29 mouse cellular contexts compared by ENCODE assay signal in genomic region chr2:112506841-112507435, GRCm38 (mm10). TPM values are rescaled to one million over a fixed set of nuclear protein-coding genes. Genes with fewer than 3 reads are reported as not detected.
DNase-seq lines count a peak whose midpoint lies in the region; ATAC-seq and TF ChIP-seq lines count a peak whose summit lies in the region.
"Had no signal": no experiment of that assay in that cellular context is flagged by ENCODE, and none has a peak within 500 bp of the region (broad histone marks: within the 10 kb centered on the region; RNA-seq: fewer than 3 reads in every experiment).

No protein-coding gene starts in this region.

- DNase-seq in forebrain, postnatal 0 days: peak; percentile 13
- peak; percentile 54 for DNase-seq in CD4-positive, CD25-positive, alpha-beta regulatory T cell, adult 2 months (ENCODE audit: low read depth, low spot score)
- peak; percentile 53 for DNase-seq in T-cell, adult 2 months (ENCODE audit: low spot score)
- DNase-seq in naive thymus-derived CD4-positive, alpha-beta T cell, adult 2 months (ENCODE audit: low read depth): peak; percentile 58
- DNase-seq in adrenal gland, postnatal 10 days: no peak
- no peak for DNase-seq in urinary bladder, adult 2 months (ENCODE audit: low spot score)
- DNase-seq: adrenal gland, postnatal 36 days; cerebellum, adult 8-10 months; cerebellum, postnatal 14 days; embryo, embryonic 11 days; gastrocnemius, postnatal 14 days had no signal

- H3K9me3 ChIP-seq in forebrain, postnatal 0 days (ENCODE audit: low read length): no peaks in the 10 kb centered on the region
- no peaks in the 10 kb centered on the region for H3K9me3 ChIP-seq in forebrain, embryonic 15.5 days
- H3K9me3 ChIP-seq: embryonic facial prominence, embryonic 15.5 days; forebrain, embryonic 10.5 days; G1E; heart, embryonic 12.5 days; hindbrain, embryonic 10.5 days had no signal

- H3K36me3 ChIP-seq in forebrain, postnatal 0 days (ENCODE audit: insufficient read depth): no peaks in the 10 kb centered on the region
- H3K36me3 ChIP-seq in forebrain, embryonic 15.5 days: no peaks in the 10 kb centered on the region
- H3K36me3 ChIP-seq: embryonic facial prominence, embryonic 15.5 days; forebrain, embryonic 10.5 days; heart, embryonic 12.5 days; hindbrain, embryonic 10.5 days had no signal

- no peaks in the 10 kb centered on the region for H3K4me1 ChIP-seq in forebrain, postnatal 0 days (ENCODE audit: insufficient read depth)
- no peaks in the 10 kb centered on the region for H3K4me1 ChIP-seq in forebrain, embryonic 15.5 days
- H3K4me1 ChIP-seq: embryonic facial prominence, embryonic 15.5 days; forebrain, embryonic 10.5 days; hindbrain, embryonic 10.5 days had no signal

- H3K27me3 ChIP-seq in forebrain, postnatal 0 days (ENCODE audit: insufficient read depth, low read length): no peaks in the 10 kb centered on the region
- H3K27me3 ChIP-seq in forebrain, embryonic 15.5 days: no peaks in the 10 kb centered on the region
- H3K27me3 ChIP-seq: embryonic facial prominence, embryonic 15.5 days; heart, embryonic 12.5 days had no signal

- WGBS in forebrain, postnatal 0 days: 62% methylated on average over 5 of the region's 5 CpGs
- WGBS in forebrain, embryonic 15.5 days: 66% methylated on average over 5 of the region's 5 CpGs

- no peak overlapping the region for H3K4me3 ChIP-seq in forebrain, postnatal 0 days (ENCODE audit: low read depth, low read length)
- no peak overlapping the region for H3K4me3 ChIP-seq in forebrain, embryonic 15.5 days
- H3K4me3 ChIP-seq: embryonic facial prominence, embryonic 15.5 days; erythroblast, embryonic 14.5 days; forebrain, embryonic 10.5 days; heart, embryonic 12.5 days; hindbrain, embryonic 10.5 days had no signal

- no peak overlapping the region for H3K9ac ChIP-seq in forebrain, postnatal 0 days
- no peak overlapping the region for H3K9ac ChIP-seq in forebrain, embryonic 15.5 days (replicated peaks)
- H3K9ac ChIP-seq: embryonic facial prominence, embryonic 15.5 days; heart, embryonic 12.5 days; hindbrain, embryonic 14.5 days had no signal

- no peak for TF ChIP-seq CTCF in forebrain, postnatal 0 days (IDR thresholded peaks at IDR 0.05; ENCODE audit: low read depth)

- H3K27ac ChIP-seq in forebrain, postnatal 0 days (ENCODE audit: low read depth, low read length): no peak overlapping the region
- H3K27ac ChIP-seq in forebrain, embryonic 15.5 days (replicated peaks): no peak overlapping the region
- H3K27ac ChIP-seq: embryonic facial prominence, embryonic 15.5 days; forebrain, embryonic 10.5 days; hindbrain, embryonic 10.5 days; hindbrain, embryonic 14.5 days had no signal

- no peak overlapping the region for H3K4me2 ChIP-seq in forebrain, postnatal 0 days (ENCODE audit: low read depth)
- H3K4me2 ChIP-seq in forebrain, embryonic 15.5 days (replicated peaks): no peak overlapping the region
- H3K4me2 ChIP-seq: embryonic facial prominence, embryonic 15.5 days; heart, embryonic 12.5 days; hindbrain, embryonic 14.5 days had no signal

- peak; percentile 87 for ATAC-seq in forebrain, postnatal 0 days
- no peak for ATAC-seq in forebrain, embryonic 15.5 days (replicated peaks)
- ATAC-seq: intestine, embryonic 16.5 days had no signal

RNA-seq across cellular contexts. Expression of gene Aven, which starts 14.2 kb away (rescaled TPM):
- 4.3 and 4.6 TPM in 2 replicates for total RNA-seq in forebrain, postnatal 0 days (2014; rRNA removed)
- polyA plus RNA-seq in forebrain, postnatal 0 days (2015; fragmentation: Nextera tagmentation; extraction: Ambion mirVana): 1.9 and 3.2 TPM in 2 replicates
- polyA plus RNA-seq in forebrain, embryonic 15.5 days (2015; fragmentation: Nextera tagmentation; extraction: Ambion mirVana): 3.6 and 3.7 TPM in 2 replicates
- total RNA-seq in adrenal gland, postnatal 10 days (2021): 10 to 100 TPM; 12.2 to 15.1 TPM
- polyA plus RNA-seq in urinary bladder, adult 2 months (2012; rRNA removed): 12.9 and 14.9 TPM in 2 replicates

RNA-seq across cellular contexts. Expression of gene Chrm5, which starts 26.4 kb away (rescaled TPM):
- 3.8 and 4.7 TPM in 2 replicates for total RNA-seq in forebrain, postnatal 0 days (2014; rRNA removed)
- 1.2 and 2.7 TPM in 2 replicates for polyA plus RNA-seq in forebrain, postnatal 0 days (2015; fragmentation: Nextera tagmentation; extraction: Ambion mirVana)
- polyA plus RNA-seq in forebrain, embryonic 15.5 days (2015; fragmentation: Nextera tagmentation; extraction: Ambion mirVana): 0.56 and 0.83 TPM in 2 replicates
- total RNA-seq in adrenal gland, postnatal 10 days (2021): not detected
- polyA plus RNA-seq in urinary bladder, adult 2 months (2012; rRNA removed): not detected in 2 replicates
- total RNA-seq: adrenal gland, adult 18-20 months; adrenal gland, postnatal 36 days; common myeloid progenitor, adult 5-6 weeks; G1E; gastrocnemius, adult 18-20 months; gastrocnemius, postnatal 14 days; heart, adult 8-10 months; heart, postnatal 25 days had no signal
- polyA plus RNA-seq: C2C12; embryonic facial prominence, embryonic 11.5 days; embryonic facial prominence, embryonic 15.5 days; erythroblast, embryonic 14.5 days; G1E; gonadal fat pad, adult 2 months; heart, embryonic 12.5 days; heart, embryonic 16.5 days; hindbrain, embryonic 10.5 days; intestine, embryonic 16.5 days had no signal

RNA-seq across cellular contexts. Expression of gene Emc7, which starts 52.1 kb away (rescaled TPM):
- total RNA-seq in forebrain, postnatal 0 days (2014; rRNA removed): 18.2 and 18.4 TPM in 2 replicates
- polyA plus RNA-seq in forebrain, postnatal 0 days (2015; fragmentation: Nextera tagmentation; extraction: Ambion mirVana): 26.5 and 27.0 TPM in 2 replicates
- 14.2 and 16.2 TPM in 2 replicates for polyA plus RNA-seq in forebrain, embryonic 15.5 days (2015; fragmentation: Nextera tagmentation; extraction: Ambion mirVana)
- total RNA-seq in adrenal gland, postnatal 10 days (2021): 10 to 100 TPM; 23.8 to 27.3 TPM
- 17.7 and 18.9 TPM in 2 replicates for polyA plus RNA-seq in urinary bladder, adult 2 months (2012; rRNA removed)

Comparison
In these comparisons a context has a peak if more than half of its experiments do, and no peak if none do; other contexts are left out.
1. DNase-seq: peak in forebrain, postnatal 0 days (single experiment), CD4-positive, CD25-positive, alpha-beta regulatory T cell, adult 2 months (single experiment), T-cell, adult 2 months (single experiment) and naive thymus-derived CD4-positive, alpha-beta T cell, adult 2 months (single experiment); none in adrenal gland, postnatal 10 days (single experiment) and urinary bladder, adult 2 months (single experiment).